Mouse (Mus musculus) lung, adult 2 months (tissue): ENCODE measurements around the gene Vwa7. TPM values are rescaled to one million over a fixed set of nuclear protein-coding genes. Genes with fewer than 3 reads are reported as not detected.

Experiments
- DNase-seq: peaks from one replicate; pipeline ENCODE4 v3.0.0; 2022
- H3K4me1 ChIP-seq: fragments of 200-500 bp; 2 replicates; pipeline ENCODE4 v1.6.1; 2011; ENCODE audit warnings: low read length; ENCODE audit not compliant: control insufficient read depth, insufficient read depth
- H3K4me3 ChIP-seq: fragments of 200-500 bp; replicated peaks from 2 replicates; pipeline ENCODE3; 2011; ENCODE audit warnings: low read depth, mild to moderate bottlenecking, control low read depth, low read length; ENCODE audit errors: extremely low read depth
- CTCF ChIP-seq: fragments of 200-500 bp; IDR thresholded peaks from 2 replicates; pipeline ENCODE4 v1.5.1; 2011; ENCODE audit warnings: mild to moderate bottlenecking, low read length, control low read depth; ENCODE audit not compliant: insufficient read depth
- POLR2A ChIP-seq: fragments of 200-500 bp; IDR thresholded peaks from 2 replicates; pipeline ENCODE4 v1.6.1; 2011; ENCODE audit warnings: low read depth, mild to moderate bottlenecking, control low read depth, low read length, borderline replicate concordance; ENCODE audit errors: extremely low read depth
- WGBS: fragments of 180-500 bp; shearing (Covaris S2); methylation state at CpG from one replicate; pipeline ENCODE4 v1.1.7; 2018; 5-methylcytosine and 5-hydroxymethylcytosine counted together
- polyA plus RNA-seq: library from polyadenylated mRNA; depleted of rRNA; stranded (reverse); fragments of >200 nt; gene quantifications from 2 replicates; pipeline ENCODE4 v1.2.3, GENCODE M21; 2012

Gene Vwa7
- polyA plus RNA-seq, 1 experiment = 4.0 TPM

GRCm38 (mm10) chr17:35021163-35021808 is 4.9 kb downstream of the Vwa7 start:
- Histone ChIP-seq H3K4me3 (peak overlapping the region; percentile 20), H3K4me1 (peaks cover 15% of the 10 kb centered on the region)
- no peak for TF ChIP-seq POLR2A
- TF ChIP-seq CTCF = peak; percentile 95
- DNase-seq = peak; percentile 91
- WGBS = 10% methylated on average over 17 of the region's 17 CpGs

GRCm38 (mm10) chr17:35021842-35022477 is 5.6 kb downstream of the Vwa7 start:
- peaks cover 17% of the 10 kb centered on the region for H3K4me1 ChIP-seq
- TF ChIP-seq CTCF = peak; percentile 11; the same call in 1 of the 2 replicates
- TF ChIP-seq POLR2A = no peak
- H3K4me3 ChIP-seq = no peak overlapping the region
- 33% methylated on average over 6 of the region's 6 CpGs for WGBS
- no peak for DNase-seq

- H3K4me3 ChIP-seq = no peak overlapping the region
- DNase-seq = no peak
- WGBS = 88% methylated on average over 8 of the region's 8 CpGs
- no peak for TF ChIP-seq POLR2A
- TF ChIP-seq CTCF = no peak
- peaks cover 17% of the 10 kb centered on the region for H3K4me1 ChIP-seq
Observed at GRCm38 (mm10) chr17:35022541-35023060, 6.2 kb downstream of the Vwa7 start.

GRCm38 (mm10) chr17:35023221-35023620 is 6.8 kb downstream of the Vwa7 start:
- TF ChIP-seq CTCF (no peak), POLR2A (no peak)
- Histone ChIP-seq H3K4me3 (no peak overlapping the region), H3K4me1 (peaks cover 17% of the 10 kb centered on the region)
- WGBS = 86% methylated on average over 5 of the region's 5 CpGs
- DNase-seq = no peak

GRCm38 (mm10) chr17:35023756-35024155 is 7.4 kb downstream of the Vwa7 start:
- no peak for DNase-seq
- 51% methylated on average over 4 of the region's 4 CpGs for WGBS
- no peak for TF ChIP-seq CTCF
- TF ChIP-seq POLR2A = no peak
- peaks cover 17% of the 10 kb centered on the region for H3K4me1 ChIP-seq
- H3K4me3 ChIP-seq = no peak overlapping the region

- Histone ChIP-seq H3K4me3 (no peak overlapping the region), H3K4me1 (peaks cover 17% of the 10 kb centered on the region)
- no peak for DNase-seq
- TF ChIP-seq CTCF (no peak), POLR2A (no peak)
- 57% methylated on average over 13 of the region's 13 CpGs for WGBS
Observed at GRCm38 (mm10) chr17:35024261-35024660, 7.9 kb downstream of the Vwa7 start.

- Histone ChIP-seq H3K4me1 (peaks cover 17% of the 10 kb centered on the region), H3K4me3 (no peak overlapping the region)
- 47% methylated on average over 9 of the region's 10 CpGs for WGBS
- TF ChIP-seq CTCF = no peak
- no peak for TF ChIP-seq POLR2A
- DNase-seq = no peak
Observed at GRCm38 (mm10) chr17:35024691-35025488, 8.5 kb downstream of the Vwa7 start.

GRCm38 (mm10) chr17:35026206-35026605 is 9.8 kb downstream of the Vwa7 start:
- no peak overlapping the region for H3K4me3 ChIP-seq
- H3K4me1 ChIP-seq = peaks cover 14% of the 10 kb centered on the region
- no peak for DNase-seq
- 84% methylated on average over 5 of the region's 5 CpGs for whole genome bisulfite sequencing
- TF ChIP-seq CTCF = no peak
- no peak for TF ChIP-seq POLR2A

GRCm38 (mm10) chr17:35027277-35028068 is 11.1 kb downstream of the Vwa7 start, which contains the start of gene Sapcd1:
TSS of gene Sapcd1 (minus strand) at chr17:35028016.
- no peak for TF ChIP-seq POLR2A
- TF ChIP-seq CTCF = no peak

More at GRCm38 (mm10) chr17:35027277-35028068, 11.1 kb downstream of the Vwa7 start, which contains the start of gene Sapcd1:
- WGBS = 52% methylated on average over 13 of the region's 13 CpGs
- H3K4me3 ChIP-seq = no peak within 1 kb of the TSS
- no peak for DNase-seq
- H3K4me1 ChIP-seq = peaks cover 11% of the 10 kb centered on the region
